Mouse (Mus musculus) lung, postnatal 0 days (tissue): ENCODE results near the gene Hivep3. TPM values are rescaled to one million over a fixed set of nuclear protein-coding genes. Genes with fewer than 3 reads are reported as not detected.

Experiments
- ATAC-seq: fragments of 200-750 bp; cut with Nextera tagmentation; 2 replicates; pipeline ENCODE4 v1.8.0; 2017; ENCODE audit warnings: moderate library complexity
- DNase-seq: peaks from one replicate; pipeline ENCODE4 v3.0.0-alpha.2; 2016; ENCODE audit warnings: low spot score
- H3K27ac ChIP-seq: fragments of 300-500 bp; sonication (generic); 2 replicates; pipeline ENCODE4 v1.5.1; 2014; ENCODE audit warnings: antibody characterized with exemption, mild to moderate bottlenecking, low read length, mixed read lengths
- H3K27me3 ChIP-seq: fragments of 300-500 bp; sonication (generic); replicated peaks from 2 replicates; pipeline ENCODE4 v1.6.1; 2014; ENCODE audit warnings: low read length, mixed read lengths; ENCODE audit not compliant: insufficient read depth
- H3K36me3 ChIP-seq: fragments of 300-500 bp; sonication (generic); 2 replicates; pipeline ENCODE4 v1.6.1; 2014; ENCODE audit warnings: low read length, mixed read lengths; ENCODE audit not compliant: insufficient read depth
- H3K4me1 ChIP-seq: fragments of 300-500 bp; sonication (generic); 2 replicates; pipeline ENCODE4 v1.6.1; 2014; ENCODE audit warnings: antibody characterized with exemption, low read depth, low read length, mixed read lengths; ENCODE audit not compliant: insufficient read depth
- H3K4me2 ChIP-seq: fragments of 300-500 bp; sonication (generic); replicated peaks from 2 replicates; pipeline ENCODE4 v1.6.1; 2014; ENCODE audit warnings: low read depth, mild to moderate bottlenecking, low read length, moderate library complexity, mixed read lengths
- H3K4me3 ChIP-seq: fragments of 300-500 bp; sonication (generic); 2 replicates; pipeline ENCODE4 v1.5.1; 2014; ENCODE audit warnings: low read depth, low read length
- H3K9ac ChIP-seq: fragments of 300-500 bp; sonication (generic); replicated peaks from 2 replicates; pipeline ENCODE4 v1.6.1; 2014; ENCODE audit warnings: low read depth, mild to moderate bottlenecking
- H3K9me3 ChIP-seq: fragments of 300-500 bp; sonication (generic); 2 replicates; pipeline ENCODE4 v1.6.1; 2016; ENCODE audit warnings: low read length, mixed read lengths
- CTCF ChIP-seq: IDR thresholded peaks from 2 replicates; pipeline ENCODE4 v1.5.1; 2016; ENCODE audit warnings: antibody characterized with exemption, mild to moderate bottlenecking
- EP300 ChIP-seq: IDR thresholded peaks from 2 replicates; pipeline ENCODE4 v1.6.1; 2016; ENCODE audit warnings: antibody characterized with exemption, mild to moderate bottlenecking, control low read depth
- WGBS: fragments of 180-500 bp; shearing (Covaris S2); extraction: QIAGEN DNeasy Blood & Tissue Kit; methylation state at CpG from one replicate; pipeline ENCODE4 v1.1.7; 2014; 5-methylcytosine and 5-hydroxymethylcytosine counted together
- polyA plus RNA-seq: library from polyadenylated mRNA; unstranded; fragments of >200 nt; fragmentation: Nextera tagmentation; extraction: Ambion mirVana; gene quantifications from 2 replicates; pipeline ENCODE4 v1.2.1, GENCODE M21; 2015

Gene Hivep3
- polyA plus RNA-seq, 1 experiment from 2014 or later: 30.7 TPM

DNA sequence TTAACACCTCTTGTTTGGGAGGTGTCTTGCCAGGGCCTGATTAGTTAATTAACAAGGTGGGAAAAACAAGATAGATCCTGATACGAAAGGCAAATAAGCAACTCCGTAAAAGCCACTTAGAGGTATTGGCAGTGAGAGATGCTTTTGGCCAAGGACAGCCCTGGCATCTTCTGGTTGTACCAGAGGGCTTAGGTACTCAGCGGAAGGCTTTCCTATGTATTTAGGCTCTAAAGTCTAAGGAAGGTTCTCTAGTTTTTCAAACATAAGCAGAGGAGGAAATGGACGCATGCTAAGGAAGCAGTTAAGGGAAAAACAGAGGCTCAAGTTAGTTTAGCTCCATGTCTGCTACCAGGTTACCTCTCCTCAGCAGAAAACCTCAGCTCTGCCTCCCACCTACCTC, 768 bp downstream of the Hivep3 start:
- no peak for ATAC-seq
- Histone ChIP-seq H3K9ac (0 out of 2 replicates have a peak overlapping the region, but pooled peaks have one; percentile 51), H3K4me2 (peak overlapping the region; percentile 91), H3K9me3 (no peaks in the 10 kb centered on the region), H3K4me1 (peaks cover 8% of the 10 kb centered on the region; the same call in 1 of the 2 replicates), H3K36me3 (no peaks in the 10 kb centered on the region), H3K4me3 (peak overlapping the region; percentile 82), H3K27me3 (no peaks in the 10 kb centered on the region), H3K27ac (no peak overlapping the region)
- TF ChIP-seq EP300 (no peak), CTCF (no peak)
- no peak for DNase-seq
- WGBS: 24% methylated on average over 4 of the region's 4 CpGs

- H3K9ac ChIP-seq: no peak overlapping the region
- DNase-seq (peak; percentile 83), ATAC-seq (peak; percentile 40)
- no peaks in the 10 kb centered on the region for H3K27me3 ChIP-seq
- H3K4me1 ChIP-seq: peaks cover 8% of the 10 kb centered on the region; the same call in 1 of the 2 replicates
- no peaks in the 10 kb centered on the region for H3K36me3 ChIP-seq
- 7% methylated on average over 4 of the region's 4 CpGs for WGBS
- TF ChIP-seq CTCF: peak; percentile 10; the same call in 1 of the 2 replicates
- no peak for TF ChIP-seq EP300
- no peaks in the 10 kb centered on the region for H3K9me3 ChIP-seq
- no peak overlapping the region for H3K4me3 ChIP-seq
- H3K4me2 ChIP-seq: no peak overlapping the region
- peak overlapping the region; percentile 38; the same call in 1 of the 2 replicates for H3K27ac ChIP-seq
Measured at GRCm38 (mm10) chr4:119738641-119739040, 5.1 kb downstream of the Hivep3 start.

- ATAC-seq: peak; percentile 43
- no peaks in the 10 kb centered on the region for H3K36me3 ChIP-seq
- TF ChIP-seq CTCF (no peak), EP300 (no peak)
- no peak overlapping the region; the same call in 1 of the 2 replicates for H3K27ac ChIP-seq
- DNase-seq: peak; percentile 15
- no peak overlapping the region for H3K4me3 ChIP-seq
- 35% methylated on average over 9 of the region's 9 CpGs for WGBS
- H3K9me3 ChIP-seq: no peaks in the 10 kb centered on the region
- H3K9ac ChIP-seq: no peak overlapping the region
- no peak overlapping the region for H3K4me2 ChIP-seq
- H3K27me3 ChIP-seq: no peaks in the 10 kb centered on the region
- H3K4me1 ChIP-seq: peaks cover 1% of the 10 kb centered on the region; the same call in 1 of the 2 replicates
Measured at GRCm38 (mm10) chr4:119739301-119740062, 5.9 kb downstream of the Hivep3 start.

DNA sequence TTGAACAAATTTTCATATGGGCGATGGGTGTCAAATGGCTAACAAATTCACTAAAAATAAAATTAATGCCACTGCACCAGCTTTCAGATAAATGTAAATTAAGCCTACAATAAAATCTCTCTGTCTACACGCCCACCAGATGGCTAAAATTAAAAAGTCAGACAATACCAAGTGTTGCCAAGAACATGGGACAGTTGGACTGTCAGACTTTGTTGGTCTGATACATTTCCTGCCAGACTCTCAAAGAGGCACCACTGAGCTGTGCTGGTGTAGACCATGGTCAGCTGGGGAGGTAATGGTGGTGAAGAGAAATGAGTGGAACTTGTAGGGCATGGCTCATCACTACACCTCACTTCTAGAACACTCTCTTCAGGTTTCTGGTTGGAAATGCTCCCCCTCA, 14.8 kb downstream of the Hivep3 start:
- Histone ChIP-seq H3K4me1 (no peaks in the 10 kb centered on the region; the same call in 1 of the 2 replicates), H3K4me2 (no peak overlapping the region), H3K9ac (no peak overlapping the region), H3K27ac (no peak overlapping the region), H3K27me3 (no peaks in the 10 kb centered on the region), H3K4me3 (no peak overlapping the region), H3K36me3 (no peaks in the 10 kb centered on the region), H3K9me3 (no peaks in the 10 kb centered on the region)
- ATAC-seq (no peak), DNase-seq (no peak)
- TF ChIP-seq EP300 (no peak), CTCF (no peak)
- WGBS: 95% methylated on average over 2 of the region's 2 CpGs

GRCm38 (mm10) chr4:119750157-119750556, 16.6 kb downstream of the Hivep3 start:
- Histone ChIP-seq H3K27me3 (no peaks in the 10 kb centered on the region), H3K4me1 (no peaks in the 10 kb centered on the region; the same call in 1 of the 2 replicates), H3K4me2 (no peak overlapping the region), H3K27ac (no peak overlapping the region), H3K9ac (no peak overlapping the region), H3K9me3 (no peaks in the 10 kb centered on the region), H3K4me3 (no peak overlapping the region), H3K36me3 (no peaks in the 10 kb centered on the region)
- 41% methylated on average over 4 of the region's 4 CpGs for WGBS
- TF ChIP-seq EP300: no peak
- TF ChIP-seq CTCF: no peak
- ATAC-seq (no peak), DNase-seq (no peak)

GRCm38 (mm10) chr4:119750681-119751211, 17.2 kb downstream of the Hivep3 start:
- ATAC-seq (no peak), DNase-seq (no peak)
- H3K36me3 ChIP-seq: no peaks in the 10 kb centered on the region
- no peaks in the 10 kb centered on the region; the same call in 1 of the 2 replicates for H3K4me1 ChIP-seq
- H3K9me3 ChIP-seq: no peaks in the 10 kb centered on the region
- no peak for TF ChIP-seq EP300
- no peak for TF ChIP-seq CTCF
- no peak overlapping the region for H3K9ac ChIP-seq
- H3K4me2 ChIP-seq: no peak overlapping the region
- H3K4me3 ChIP-seq: no peak overlapping the region
- H3K27me3 ChIP-seq: no peaks in the 10 kb centered on the region
- no peak overlapping the region for H3K27ac ChIP-seq
- 84% methylated on average over 6 of the region's 6 CpGs for WGBS
